Mouse (Mus musculus): ENCODE data around the gene Dmrt2.

The Dmrt2 gene

DNA sequence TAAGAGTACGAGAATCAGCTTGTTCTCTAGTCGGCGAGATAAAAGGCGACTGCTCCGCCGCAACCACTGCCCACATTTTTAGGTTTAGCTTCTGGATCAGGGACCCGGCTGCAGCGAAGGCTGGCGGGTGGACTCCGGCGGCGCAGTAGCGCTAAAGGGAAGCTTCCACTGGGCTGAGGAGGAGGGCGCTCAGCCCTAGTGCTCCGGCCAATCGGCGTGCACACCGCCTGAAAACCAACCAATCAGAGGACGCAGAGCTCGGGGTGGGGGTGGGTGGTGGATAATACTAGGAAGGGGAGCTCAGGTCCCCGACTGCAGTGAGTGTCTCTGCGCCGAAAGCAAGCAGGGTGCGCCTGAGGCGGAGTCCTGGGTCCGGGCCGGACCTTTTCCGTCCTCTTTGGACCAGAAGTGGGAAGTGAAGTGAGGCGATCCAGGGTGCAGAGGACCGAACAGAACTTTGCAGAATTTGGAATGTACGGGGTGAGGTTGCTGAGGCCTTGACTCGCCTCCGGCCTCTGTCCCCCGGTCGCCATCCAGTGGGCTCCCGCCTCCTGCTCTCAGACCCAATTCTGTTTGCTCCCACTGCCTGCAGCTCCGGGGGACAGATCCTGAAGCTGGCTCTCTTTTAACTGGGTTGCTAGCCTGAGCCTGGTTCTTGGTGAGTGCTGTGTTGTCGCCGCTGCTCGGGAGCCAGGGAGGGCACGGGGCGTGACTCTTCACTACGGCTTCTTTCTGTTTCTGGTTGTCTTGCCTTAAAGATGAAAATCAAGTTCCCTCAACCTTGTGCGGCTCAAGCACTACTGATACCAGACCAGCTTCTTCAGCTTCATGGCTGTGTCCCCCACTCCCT, at the start of gene Dmrt2:
Dmrt2 (plus strand) TSS at position 311 of the 850 bp plus-strand sequence.
- DNase-seq = peak; percentile 70 to 76

GRCm38 (mm10) chr19:25628490-25628889, 43.7 kb upstream of the Dmrt2 start:
- DNase-seq = peak; percentile 67 to 84

DNA sequence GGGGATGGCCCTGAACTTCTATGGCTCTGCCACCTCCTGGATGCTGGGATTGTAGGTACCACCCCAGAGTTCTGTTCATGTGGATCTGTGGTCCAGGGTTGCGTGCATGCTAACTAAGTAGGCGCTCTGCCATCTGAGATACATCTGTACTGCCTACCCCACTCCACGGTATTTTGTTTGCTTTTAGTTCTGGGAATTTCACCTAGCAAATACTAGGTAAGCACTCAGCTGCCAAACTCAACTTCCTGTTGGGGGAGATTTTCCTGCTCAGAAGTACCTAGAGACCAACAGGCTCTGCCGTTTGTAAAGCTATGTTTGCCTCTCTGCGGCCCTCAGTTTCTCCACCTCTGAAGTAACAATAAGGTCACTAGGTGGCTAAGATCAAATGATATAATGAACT, 37.1 kb upstream of the Dmrt2 start:
- DNase-seq = no peak

GRCm38 (mm10) chr19:25635622-25636244, 36.5 kb upstream of the Dmrt2 start:
- peak; percentile 60 to 75 for DNase-seq

GRCm38 (mm10) chr19:25638766-25639361, 33.3 kb upstream of the Dmrt2 start:
- no peak for DNase-seq

DNA sequence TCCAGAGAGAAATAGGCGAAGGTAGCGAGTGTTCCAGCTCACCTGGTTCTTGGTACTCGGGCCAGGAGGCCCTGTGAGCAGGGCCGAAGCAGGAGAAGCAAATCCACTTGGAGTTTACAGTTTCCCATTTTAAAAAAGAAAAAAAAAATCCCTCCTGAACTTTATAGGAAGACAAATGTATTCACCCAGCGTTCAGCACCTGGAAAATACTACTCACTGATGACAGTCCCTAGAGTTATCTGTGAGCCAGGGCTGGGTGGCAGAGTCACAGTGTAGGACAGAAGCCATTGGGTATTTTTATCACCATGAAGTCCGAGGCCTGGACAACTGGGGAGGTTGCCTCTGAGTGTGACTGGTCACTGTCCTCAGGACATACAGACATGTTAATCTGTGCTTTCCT, 30.4 kb upstream of the Dmrt2 start:
- no peak for DNase-seq

GRCm38 (mm10) chr19:25647136-25647535, 25.1 kb upstream of the Dmrt2 start:
- DNase-seq = no peak

GRCm38 (mm10) chr19:25648701-25649100, 23.5 kb upstream of the Dmrt2 start:
- no peak for DNase-seq

- DNase-seq = no peak
Measured at GRCm38 (mm10) chr19:25650474-25650873, 21.7 kb upstream of the Dmrt2 start.

DNA sequence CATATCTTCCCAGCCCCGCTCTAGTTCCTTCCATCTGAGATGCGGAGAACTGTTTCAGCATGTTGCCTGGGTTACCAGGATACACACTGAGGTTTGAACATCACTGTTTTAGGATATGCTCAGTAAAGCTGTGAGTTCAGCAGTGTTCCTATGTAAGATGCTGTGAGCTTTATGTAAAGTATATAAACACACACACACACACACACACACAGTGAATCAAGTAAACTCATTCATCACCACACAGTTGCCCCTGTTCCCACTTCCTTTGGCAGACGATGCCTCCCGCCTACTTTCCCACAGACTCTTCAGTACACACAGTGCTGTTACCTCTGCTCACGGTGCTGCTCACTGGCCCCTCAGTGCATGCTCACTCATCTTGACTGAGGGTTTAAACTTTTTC, 19.7 kb upstream of the Dmrt2 start:
- no peak for DNase-seq

DNA sequence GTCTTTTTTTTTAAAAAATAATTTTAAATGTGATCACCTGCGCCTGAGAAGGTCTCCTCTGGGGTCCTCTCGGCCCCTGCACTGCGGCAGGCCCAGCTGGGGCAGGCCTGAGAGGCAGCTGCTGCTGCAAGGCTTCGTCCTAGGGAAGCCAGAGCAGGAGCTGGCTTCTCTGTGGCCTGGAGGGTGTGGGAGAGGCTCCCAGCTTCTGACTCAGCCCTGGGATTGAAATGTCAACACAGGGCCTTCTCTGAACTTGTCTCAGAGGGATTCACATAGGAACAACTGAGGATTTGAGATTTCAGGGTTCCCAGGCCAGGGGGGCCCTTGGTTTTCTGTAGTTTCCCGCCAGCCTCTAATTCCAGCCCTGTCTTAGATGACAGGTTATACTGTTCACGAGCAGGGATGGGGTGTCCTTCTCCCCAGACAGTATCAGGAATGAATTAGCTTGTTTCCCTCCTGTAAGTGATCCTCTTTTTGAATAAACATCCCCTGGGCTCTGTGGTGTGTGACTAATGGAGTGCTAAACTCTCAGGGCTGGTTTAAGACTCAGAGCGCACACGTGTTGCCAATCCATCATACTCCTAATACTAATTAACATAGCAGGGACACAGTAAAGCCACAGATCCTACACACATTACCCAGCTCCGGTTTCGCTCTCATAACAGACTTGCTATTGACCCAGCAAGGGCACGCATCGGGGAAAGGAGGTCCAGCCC, 18.0 kb upstream of the Dmrt2 start:
- no peak for DNase-seq

DNA sequence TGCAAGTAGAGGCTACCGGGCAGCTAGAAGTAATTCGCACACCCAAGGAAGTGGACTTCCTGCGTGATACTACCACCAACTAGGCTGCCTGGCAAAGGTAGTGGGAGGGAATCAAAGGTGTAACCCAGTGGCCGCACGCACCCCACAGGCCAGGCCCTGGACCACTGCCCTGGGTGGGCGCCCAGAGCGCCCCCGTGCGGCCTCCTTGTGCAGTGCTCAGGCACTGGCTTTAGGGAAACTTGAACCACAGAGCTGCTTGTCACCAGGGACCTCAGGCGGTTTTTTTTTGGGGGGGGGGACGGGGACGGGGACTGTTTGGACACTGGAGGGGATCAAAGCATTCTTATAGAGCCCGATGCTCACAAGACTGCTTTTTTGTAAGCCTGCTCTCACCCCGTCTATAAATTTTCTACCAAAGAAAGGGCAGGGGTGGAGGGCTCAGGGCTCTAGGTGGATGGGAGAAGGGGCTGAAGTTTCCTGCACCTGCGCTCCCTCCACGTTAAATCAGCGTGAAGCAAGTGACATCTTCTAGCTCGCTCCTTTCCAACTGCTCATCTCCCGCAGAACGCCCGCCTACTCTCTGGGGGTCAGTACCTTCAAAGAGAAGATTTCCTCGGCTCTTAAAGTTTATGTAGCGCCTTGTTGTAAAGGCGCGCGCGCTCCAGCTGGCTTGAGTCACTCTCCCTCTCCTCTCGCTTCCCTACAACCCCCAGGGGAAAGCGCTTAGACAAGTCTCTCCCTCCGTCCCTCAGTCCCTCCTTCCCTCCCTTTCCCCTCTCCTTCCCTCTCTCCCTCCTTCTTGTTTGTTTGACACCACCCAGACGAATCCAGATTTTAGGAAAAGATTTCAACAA, 6.5 kb upstream of the Dmrt2 start:
- peak in 1 of 2 experiments; percentile 14 for DNase-seq

- no peak for DNase-seq
Measured at GRCm38 (mm10) chr19:25667836-25668235, 4.4 kb upstream of the Dmrt2 start.

DNA sequence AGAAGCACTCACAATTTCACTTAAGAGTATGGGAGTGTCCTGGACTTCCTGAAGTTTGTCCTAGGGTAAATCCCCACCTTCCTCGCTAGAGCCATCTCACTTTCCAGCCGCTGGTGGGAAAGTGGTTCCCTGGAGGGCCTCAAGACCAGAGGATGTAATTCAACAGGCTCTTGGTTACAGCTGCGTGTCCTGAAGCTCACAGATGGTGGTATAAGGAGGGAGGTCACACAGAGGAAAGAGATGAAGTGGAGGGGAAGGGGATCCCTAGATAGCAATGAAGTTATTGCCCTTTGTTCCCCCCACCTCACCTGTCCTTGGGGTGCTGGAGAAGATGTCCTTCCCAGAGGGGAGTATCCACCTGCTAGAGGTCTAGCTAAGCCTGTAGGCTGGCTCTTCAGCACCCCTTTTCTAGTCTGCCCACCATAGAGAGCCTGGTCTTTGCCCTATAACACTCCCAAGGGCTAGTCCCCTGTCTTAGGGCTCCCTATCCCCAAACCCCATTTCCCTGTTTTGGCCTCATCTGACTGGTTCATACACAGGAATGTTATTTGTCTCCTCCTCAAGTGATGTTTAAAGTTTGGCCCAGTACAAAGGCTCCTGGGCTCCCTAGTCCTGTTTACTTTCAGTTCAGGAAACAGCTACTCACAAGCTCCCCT, 2.5 kb upstream of the Dmrt2 start:
- no peak for DNase-seq

GRCm38 (mm10) chr19:25670571-25671285, 1.5 kb upstream of the Dmrt2 start:
- DNase-seq = peak in 1 of 2 experiments; percentile 19

GRCm38 (mm10) chr19:25671681-25672080, 530 bp upstream of the Dmrt2 start:
- peak in 1 of 2 experiments; percentile 18 for DNase-seq

- peak; percentile 34 to 43 for DNase-seq
Measured at GRCm38 (mm10) chr19:25673224-25674055, 1.2 kb downstream of the Dmrt2 start.

DNA sequence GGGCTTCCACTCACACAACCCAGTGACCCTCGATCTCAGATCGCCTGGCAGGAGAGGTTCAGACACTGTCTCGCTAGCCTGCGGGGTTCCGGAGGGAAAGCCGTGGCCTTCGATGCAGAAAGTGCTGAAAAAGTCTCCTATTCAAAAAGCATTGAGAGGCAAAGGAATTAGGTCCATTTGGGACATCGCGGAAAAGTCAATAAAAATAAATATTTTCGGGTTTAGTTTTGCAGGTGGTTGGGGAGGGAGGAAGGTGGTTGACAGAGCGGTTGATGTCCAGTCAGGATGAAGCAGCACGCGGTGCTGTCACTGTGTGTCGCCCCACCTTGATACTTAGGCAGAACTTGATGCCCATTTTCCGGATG, 1.8 kb downstream of the Dmrt2 start:
- no peak for DNase-seq

DNA sequence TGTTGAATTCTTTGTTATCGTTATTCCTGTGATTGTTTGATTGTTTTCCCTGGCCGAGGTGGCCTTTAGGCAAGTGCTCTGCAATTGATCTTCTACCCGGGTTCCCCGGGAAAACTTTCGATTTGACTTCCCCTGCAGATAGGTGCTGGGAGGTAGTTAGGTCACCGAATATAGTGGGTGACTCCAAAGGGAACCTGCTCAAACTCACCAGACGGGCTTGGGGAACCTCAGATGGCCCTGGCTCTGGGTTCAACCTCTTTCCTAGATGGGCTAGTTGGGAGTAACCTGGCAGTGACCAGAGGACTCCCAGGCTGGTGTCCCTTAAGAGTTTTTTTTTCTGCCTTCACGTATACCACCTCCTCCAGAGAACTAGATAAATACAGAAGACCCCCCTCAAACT, 2.5 kb downstream of the Dmrt2 start:
- DNase-seq = no peak

DNA sequence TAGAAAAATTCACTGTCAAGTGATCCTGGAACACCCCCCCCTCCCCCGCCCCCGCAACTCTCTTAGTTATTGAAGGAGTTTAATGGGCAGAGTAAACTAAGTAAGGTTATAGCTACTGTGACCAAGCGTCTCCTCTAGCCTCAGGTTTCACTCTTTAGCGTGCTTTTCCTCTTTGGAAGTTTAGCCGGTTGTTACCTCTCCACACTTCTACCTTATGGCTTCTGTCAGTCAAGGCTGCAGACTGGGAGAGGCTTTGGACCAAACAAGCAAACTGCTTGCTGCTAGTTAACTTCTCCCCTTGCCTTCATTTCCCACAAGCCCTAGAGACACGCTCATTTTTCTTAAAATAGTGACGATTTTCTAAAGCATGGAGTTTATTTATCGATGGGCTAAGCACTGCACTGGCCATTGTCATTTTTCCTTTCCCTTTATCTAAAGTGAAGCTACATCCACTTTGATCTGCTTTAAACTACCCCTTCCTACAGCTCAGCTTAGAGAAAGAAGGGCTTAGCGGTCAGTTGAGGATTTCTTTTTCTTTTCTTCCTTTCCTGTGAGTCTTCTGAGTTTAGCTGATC, 3.7 kb downstream of the Dmrt2 start:
- no peak for DNase-seq
